Mouse (Mus musculus): ENCODE measurements around the gene Tmem53. TPM values are rescaled to one million over a fixed set of nuclear protein-coding genes. Genes with fewer than 3 reads are reported as not detected.

Tmem53 gene
- total and polyA plus RNA-seq, 2 experiments = 32.1 to 110 TPM

GRCm38 (mm10) chr4:117299921-117300320, 48.2 kb downstream of the Tmem53 start:
- 92% methylated on average over 10 of the region's 10 CpGs for WGBS
- no peak for DNase-seq (ENCODE audit: extremely low read depth, low read depth, low spot score)

GRCm38 (mm10) chr4:117302027-117302806, 50.5 kb downstream of the Tmem53 start:
- WGBS = 52% methylated on average over 14 of the region's 14 CpGs
- TF ChIP-seq CTCF (IDR thresholded peaks at IDR 0.05; ENCODE audit: low read depth, low read length) (no peak), POLR2A (IDR thresholded peaks at IDR 0.05; ENCODE audit: extremely low read depth, insufficient read depth, low read length) (no peak)
- peaks cover 6% of the 10 kb centered on the region; the same call in 1 of the 2 replicates for H3K4me1 ChIP-seq (ENCODE audit: control insufficient read depth, insufficient read depth, low read length)
- H3K36me3 ChIP-seq (ENCODE audit: control insufficient read depth, insufficient read depth, low read length) = no peaks in the 10 kb centered on the region
- peaks cover 14% of the 10 kb centered on the region; the same call in 1 of the 2 replicates for H3K27me3 ChIP-seq (ENCODE audit: control insufficient read depth, insufficient read depth, low read length)
- no peak overlapping the region for H3K9ac ChIP-seq (ENCODE audit: low read depth, low read length)
- H3K79me2 ChIP-seq (ENCODE audit: control insufficient read depth, insufficient read depth, low read length) = no peaks in the 10 kb centered on the region
- no peak overlapping the region for H3K27ac ChIP-seq (replicated peaks; ENCODE audit: insufficient read depth, low read depth, low read length)
- no peak overlapping the region for H3K4me3 ChIP-seq (ENCODE audit: insufficient read depth, low read depth, low read length)
- DNase-seq (ENCODE audit: extremely low read depth, low read depth, low spot score) = no peak

More at GRCm38 (mm10) chr4:117299921-117300320, 48.2 kb downstream of the Tmem53 start:
- H3K27me3 ChIP-seq (ENCODE audit: control insufficient read depth, insufficient read depth, low read length) = peaks cover 12% of the 10 kb centered on the region; the same call in 1 of the 2 replicates
- H3K4me3 ChIP-seq (ENCODE audit: insufficient read depth, low read depth, low read length) = no peak overlapping the region
- no peak for TF ChIP-seq CTCF (IDR thresholded peaks at IDR 0.05; ENCODE audit: low read depth, low read length)
- TF ChIP-seq POLR2A (IDR thresholded peaks at IDR 0.05; ENCODE audit: extremely low read depth, insufficient read depth, low read length) = no peak
- peaks cover 6% of the 10 kb centered on the region; the same call in 1 of the 2 replicates for H3K4me1 ChIP-seq (ENCODE audit: control insufficient read depth, insufficient read depth, low read length)
- no peak overlapping the region for H3K9ac ChIP-seq (ENCODE audit: low read depth, low read length)
- H3K79me2 ChIP-seq (ENCODE audit: control insufficient read depth, insufficient read depth, low read length) = no peaks in the 10 kb centered on the region
- H3K27ac ChIP-seq (replicated peaks; ENCODE audit: insufficient read depth, low read depth, low read length) = no peak overlapping the region
- H3K36me3 ChIP-seq (ENCODE audit: control insufficient read depth, insufficient read depth, low read length) = no peaks in the 10 kb centered on the region

GRCm38 (mm10) chr4:117303581-117304238, 52.0 kb downstream of the Tmem53 start:
- TF ChIP-seq CTCF (IDR thresholded peaks at IDR 0.05; ENCODE audit: low read depth, low read length) (no peak), POLR2A (IDR thresholded peaks at IDR 0.05; ENCODE audit: extremely low read depth, insufficient read depth, low read length) (no peak)
- H3K36me3 ChIP-seq (ENCODE audit: control insufficient read depth, insufficient read depth, low read length) = no peaks in the 10 kb centered on the region
- peaks cover 14% of the 10 kb centered on the region; the same call in 1 of the 2 replicates for H3K27me3 ChIP-seq (ENCODE audit: control insufficient read depth, insufficient read depth, low read length)
- H3K4me3 ChIP-seq (ENCODE audit: insufficient read depth, low read depth, low read length) = peak overlapping the region; percentile 61; the same call in 1 of the 2 replicates
- H3K79me2 ChIP-seq (ENCODE audit: control insufficient read depth, insufficient read depth, low read length) = no peaks in the 10 kb centered on the region
- 11% methylated on average over 30 of the region's 30 CpGs for WGBS
- H3K9ac ChIP-seq (ENCODE audit: low read depth, low read length) = no peak overlapping the region
- H3K4me1 ChIP-seq (ENCODE audit: control insufficient read depth, insufficient read depth, low read length) = peaks cover 6% of the 10 kb centered on the region; the same call in 1 of the 2 replicates
- peak; percentile 43 for DNase-seq (ENCODE audit: extremely low read depth, low read depth, low spot score)
- H3K27ac ChIP-seq (replicated peaks; ENCODE audit: insufficient read depth, low read depth, low read length) = no peak overlapping the region

DNA sequence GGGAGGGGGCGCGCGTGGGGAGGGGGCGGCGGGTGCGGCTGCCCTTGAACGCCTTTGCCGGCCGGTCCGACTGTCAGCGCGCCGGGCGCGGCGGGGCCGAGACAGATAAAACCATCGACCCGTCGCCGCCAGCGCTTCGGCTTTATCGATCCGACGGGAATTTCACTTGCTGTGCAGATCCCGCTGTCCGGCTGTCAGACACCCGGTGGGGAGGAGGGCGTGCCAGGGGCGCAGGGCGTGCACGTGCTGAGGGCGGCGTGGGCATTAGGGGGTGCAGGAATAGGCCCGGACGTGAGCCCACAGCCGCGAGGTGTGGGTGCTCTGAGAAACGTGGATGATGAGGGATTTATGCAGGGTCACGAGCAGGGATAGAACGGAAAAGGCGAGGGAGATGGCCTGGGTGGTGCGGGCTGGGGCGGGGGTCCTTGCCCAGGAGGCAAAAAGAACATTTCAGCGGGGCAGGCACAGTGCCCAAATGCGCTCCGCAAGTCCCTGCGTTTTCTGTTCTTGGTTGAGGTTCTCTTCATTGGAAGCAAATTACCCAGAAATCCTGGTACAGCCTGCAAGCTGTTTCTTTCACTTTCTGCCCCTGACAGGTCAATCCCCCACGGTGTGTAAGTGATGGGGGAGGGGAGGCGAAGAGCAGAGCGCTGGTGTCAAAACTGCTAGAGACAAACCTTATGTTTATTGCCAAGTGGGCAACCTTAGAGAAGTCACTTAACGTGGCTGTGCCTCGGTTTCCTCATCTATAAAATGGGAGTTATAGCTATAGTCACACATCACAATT, 52.7 kb downstream of the Tmem53 start:
- H3K79me2 ChIP-seq (ENCODE audit: control insufficient read depth, insufficient read depth, low read length) = no peaks in the 10 kb centered on the region
- peak; percentile 59 for DNase-seq (ENCODE audit: extremely low read depth, low read depth, low spot score)
- no peaks in the 10 kb centered on the region for H3K36me3 ChIP-seq (ENCODE audit: control insufficient read depth, insufficient read depth, low read length)
- H3K9ac ChIP-seq (ENCODE audit: low read depth, low read length) = peak overlapping the region; percentile 56
- H3K27ac ChIP-seq (replicated peaks; ENCODE audit: insufficient read depth, low read depth, low read length) = no peak overlapping the region
- H3K27me3 ChIP-seq (ENCODE audit: control insufficient read depth, insufficient read depth, low read length) = peaks cover 17% of the 10 kb centered on the region; the same call in 1 of the 2 replicates
- TF ChIP-seq POLR2A (IDR thresholded peaks at IDR 0.05; ENCODE audit: extremely low read depth, insufficient read depth, low read length) (no peak), CTCF (IDR thresholded peaks at IDR 0.05; ENCODE audit: low read depth, low read length) (no peak)
- H3K4me1 ChIP-seq (ENCODE audit: control insufficient read depth, insufficient read depth, low read length) = peaks cover 6% of the 10 kb centered on the region; the same call in 1 of the 2 replicates
- WGBS = 7% methylated on average over 54 of the region's 54 CpGs
- peak overlapping the region; percentile 61 for H3K4me3 ChIP-seq (ENCODE audit: insufficient read depth, low read depth, low read length)

DNA sequence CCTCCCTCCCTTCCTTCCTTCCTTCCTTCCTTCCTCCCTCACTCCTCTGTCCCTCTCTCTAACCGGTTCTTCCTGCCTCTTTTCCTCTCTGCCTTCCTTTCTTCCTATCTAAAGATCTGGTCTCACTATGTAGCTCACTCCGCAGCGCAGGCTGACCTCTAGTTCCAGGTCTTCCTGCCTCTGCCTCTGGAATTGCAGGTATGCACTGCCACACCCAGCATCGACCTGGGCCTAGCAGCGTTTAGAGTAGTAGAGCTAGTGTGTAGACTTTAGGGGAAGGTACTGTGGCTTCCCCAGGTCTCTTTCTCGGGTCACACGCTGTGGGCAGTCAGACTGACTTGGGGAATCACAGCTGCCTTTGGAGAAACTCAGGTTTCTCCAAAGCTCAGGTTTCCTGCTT, 53.7 kb downstream of the Tmem53 start:
- no peaks in the 10 kb centered on the region for H3K79me2 ChIP-seq (ENCODE audit: control insufficient read depth, insufficient read depth, low read length)
- no peaks in the 10 kb centered on the region for H3K36me3 ChIP-seq (ENCODE audit: control insufficient read depth, insufficient read depth, low read length)
- H3K27ac ChIP-seq (replicated peaks; ENCODE audit: insufficient read depth, low read depth, low read length) = no peak overlapping the region
- H3K27me3 ChIP-seq (ENCODE audit: control insufficient read depth, insufficient read depth, low read length) = peaks cover 18% of the 10 kb centered on the region; the same call in 1 of the 2 replicates
- TF ChIP-seq POLR2A (IDR thresholded peaks at IDR 0.05; ENCODE audit: extremely low read depth, insufficient read depth, low read length) (no peak), CTCF (IDR thresholded peaks at IDR 0.05; ENCODE audit: low read depth, low read length) (no peak)
- WGBS = 61% methylated on average over 6 of the region's 7 CpGs
- H3K4me3 ChIP-seq (ENCODE audit: insufficient read depth, low read depth, low read length) = no peak overlapping the region
- DNase-seq (ENCODE audit: extremely low read depth, low read depth, low spot score) = no peak
- peaks cover 6% of the 10 kb centered on the region; the same call in 1 of the 2 replicates for H3K4me1 ChIP-seq (ENCODE audit: control insufficient read depth, insufficient read depth, low read length)
- no peak overlapping the region for H3K9ac ChIP-seq (ENCODE audit: low read depth, low read length)

All from liver, adult 2 months (tissue).